Mouse (Mus musculus): ENCODE results near the gene Gm5901. TPM values are rescaled to one million over a fixed set of nuclear protein-coding genes. Genes with fewer than 3 reads are reported as not detected.
A peak's percentile ranks its signal among the peaks of the same experiment; 100 is the strongest.

Gm5901 gene
- polyA plus RNA-seq, 1 experiment from 2014 or later: not detected

DNA sequence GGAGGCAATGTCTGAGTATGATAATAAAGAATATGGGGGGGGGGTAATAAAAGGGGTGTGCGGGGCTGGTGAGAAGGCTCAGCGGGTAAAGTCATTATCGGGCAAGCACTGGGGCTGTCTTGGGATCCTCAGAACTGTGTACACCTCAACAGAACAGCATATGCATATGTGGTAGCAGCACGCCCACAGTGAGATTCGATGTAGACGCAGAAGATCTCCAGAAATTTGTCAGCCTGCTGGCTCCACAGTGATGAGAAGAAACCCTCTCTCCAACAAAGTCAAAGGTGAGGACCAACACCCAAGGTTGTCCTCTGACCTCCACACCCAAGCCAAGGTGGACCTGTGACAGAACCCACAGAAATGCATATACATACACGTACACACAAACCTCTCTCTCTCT is 41.7 kb downstream of the Gm5901 start:
- Histone ChIP-seq H3K4me1 (0 out of 2 replicates have a peak, but pooled peaks cover 5% of the 10 kb centered on the region), H3K27ac (no peak overlapping the region), H3K9me3 (no peaks in the 10 kb centered on the region), H3K4me3 (no peak overlapping the region), H3K27me3 (ENCODE audit: insufficient read depth, poor library complexity, severe bottlenecking) (no peaks in the 10 kb centered on the region), H3K36me3 (no peaks in the 10 kb centered on the region)
- WGBS: 88% methylated on average over 7 of the region's 7 CpGs
- no peak for DNase-seq (ENCODE audit: low spot score)

DNA sequence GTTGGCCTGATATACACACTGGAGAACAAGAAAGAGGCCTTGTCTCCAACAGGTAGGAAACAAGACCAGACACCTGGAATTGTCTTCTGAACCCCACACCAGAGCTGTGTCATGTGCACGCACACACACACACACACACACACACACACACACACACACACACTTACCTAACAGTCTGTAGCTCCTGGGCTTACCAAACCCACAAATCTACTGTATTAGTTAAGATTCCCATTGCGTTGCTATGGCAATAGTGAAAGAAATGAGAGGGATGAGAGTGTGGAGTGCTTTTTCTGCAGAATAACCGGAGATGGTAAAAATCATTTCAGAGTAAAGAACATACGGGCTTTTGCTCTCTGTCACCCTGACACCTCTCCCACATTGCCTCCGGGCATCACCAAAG is 43.3 kb downstream of the Gm5901 start:
- 0 out of 2 replicates have a peak, but pooled peaks cover 5% of the 10 kb centered on the region for H3K4me1 ChIP-seq
- 76% methylated on average over 5 of the region's 5 CpGs for WGBS

DNA sequence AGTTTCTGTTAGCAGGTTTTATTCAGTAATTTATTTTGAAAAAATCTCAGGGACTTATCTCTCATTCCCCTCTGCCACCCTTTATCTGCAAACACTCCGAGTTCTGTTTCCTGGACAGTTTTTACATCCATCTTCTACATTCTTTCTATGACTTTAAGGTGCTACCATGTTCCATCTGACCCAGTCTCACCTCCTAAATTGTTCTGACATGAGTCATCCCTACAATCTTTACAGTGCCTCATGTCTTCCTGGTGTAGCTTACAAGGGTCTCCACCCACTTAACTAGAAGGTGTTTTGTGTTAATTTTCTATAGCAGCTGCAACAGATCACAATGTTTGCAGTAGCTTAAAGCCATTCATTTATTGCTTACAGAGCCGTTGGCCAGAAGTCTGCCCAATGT is 46.1 kb downstream of the Gm5901 start:
- Histone ChIP-seq H3K9me3 (no peaks in the 10 kb centered on the region), H3K4me1 (peaks cover 15% of the 10 kb centered on the region), H3K36me3 (no peaks in the 10 kb centered on the region), H3K4me3 (no peak overlapping the region), H3K27ac (no peak overlapping the region), H3K27me3 (ENCODE audit: insufficient read depth, poor library complexity, severe bottlenecking) (peaks cover 31% of the 10 kb centered on the region)
- 42% methylated on average over 2 of the region's 2 CpGs for WGBS
- DNase-seq (ENCODE audit: low spot score): no peak

More for the DNA sequence above, 43.3 kb downstream of the Gm5901 start:
- Histone ChIP-seq H3K4me3 (no peak overlapping the region), H3K9me3 (no peaks in the 10 kb centered on the region), H3K27me3 (ENCODE audit: insufficient read depth, poor library complexity, severe bottlenecking) (peaks cover 4% of the 10 kb centered on the region; the same call in 1 of the 2 replicates), H3K36me3 (no peaks in the 10 kb centered on the region), H3K27ac (no peak overlapping the region)
- DNase-seq (ENCODE audit: low spot score): no peak

GRCm38 (mm10) chr7:105424368-105424767 is 49.5 kb downstream of the Gm5901 start:
- no peak overlapping the region for H3K4me3 ChIP-seq
- H3K9me3 ChIP-seq: no peaks in the 10 kb centered on the region
- no peak for DNase-seq (ENCODE audit: low spot score)
- peaks cover 20% of the 10 kb centered on the region for H3K4me1 ChIP-seq
- H3K36me3 ChIP-seq: no peaks in the 10 kb centered on the region
- whole genome bisulfite sequencing: 12% methylated on average over 5 of the region's 5 CpGs
- no peak overlapping the region for H3K27ac ChIP-seq
- peaks cover 63% of the 10 kb centered on the region for H3K27me3 ChIP-seq (ENCODE audit: insufficient read depth, poor library complexity, severe bottlenecking)

DNA sequence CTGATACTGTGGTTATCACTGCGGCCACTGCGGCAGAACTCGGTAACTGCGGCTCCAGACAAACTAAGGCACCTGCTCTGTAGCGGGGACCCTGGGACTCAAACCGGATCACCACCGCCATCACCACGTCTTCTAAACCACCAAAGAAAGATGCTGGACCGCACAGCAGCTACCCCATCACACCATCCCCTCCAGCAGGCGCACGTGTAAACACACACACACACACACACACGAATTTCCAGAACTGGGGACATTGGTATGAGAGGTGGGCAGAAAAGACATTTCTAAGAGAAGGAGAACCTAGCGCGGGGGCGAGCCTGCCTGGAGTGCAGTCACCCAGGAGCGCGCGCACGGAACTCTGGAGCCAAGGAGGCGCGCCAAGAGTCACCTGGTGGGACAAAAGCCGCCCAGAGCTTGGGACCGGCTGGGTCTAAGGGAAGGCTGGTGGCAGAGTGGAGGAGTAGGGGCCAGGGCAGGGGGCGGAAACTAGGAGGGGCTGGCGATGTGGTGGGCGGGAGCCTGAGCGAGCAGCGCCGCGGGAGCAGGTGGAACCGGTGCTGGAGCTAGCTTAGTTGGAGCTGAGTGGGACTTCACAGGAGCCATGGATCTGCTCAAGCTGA is 50.7 kb downstream of the Gm5901 start, which contains the start of gene Cckbr:
Gene Cckbr, plus strand, starts transcription at position 308 of the 620 bp plus-strand sequence.
- no peak for DNase-seq (ENCODE audit: low spot score)
- no peaks in the 10 kb centered on the region for H3K36me3 ChIP-seq

DNA sequence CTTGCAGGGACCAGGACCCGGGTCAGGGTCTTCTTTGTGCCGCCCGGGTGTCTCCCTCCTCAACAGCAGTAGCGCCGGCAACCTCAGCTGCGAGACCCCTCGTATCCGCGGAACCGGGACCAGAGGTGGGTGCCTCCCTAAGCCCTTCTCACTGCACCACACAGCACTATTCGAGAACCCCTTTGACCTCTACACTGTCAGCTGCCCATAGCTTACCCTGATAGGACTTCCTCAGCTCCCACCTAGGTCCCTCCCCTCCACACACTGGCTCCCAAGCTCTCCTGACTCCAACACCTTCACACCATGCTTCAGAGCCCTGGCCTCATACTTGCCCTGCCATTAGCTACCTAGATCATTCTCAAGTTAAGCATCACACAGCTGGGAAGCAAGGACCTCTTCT is 51.2 kb downstream of the Gm5901 start:
- Histone ChIP-seq H3K27me3 (ENCODE audit: insufficient read depth, poor library complexity, severe bottlenecking) (peaks cover 72% of the 10 kb centered on the region), H3K27ac (peak overlapping the region; percentile 30; the same call in 1 of the 2 replicates)
- 6% methylated on average over 11 of the region's 11 CpGs for WGBS

More for the DNA sequence above, 50.7 kb downstream of the Gm5901 start, which contains the start of gene Cckbr:
- H3K9me3 ChIP-seq: no peaks in the 10 kb centered on the region
- WGBS: 3% methylated on average over 31 of the region's 31 CpGs
- H3K4me1 ChIP-seq: peaks cover 20% of the 10 kb centered on the region
- peaks cover 68% of the 10 kb centered on the region for H3K27me3 ChIP-seq (ENCODE audit: insufficient read depth, poor library complexity, severe bottlenecking)
- peak within 1 kb of the TSS; percentile 30; the same call in 1 of the 2 replicates for H3K27ac ChIP-seq
- H3K4me3 ChIP-seq: peak within 1 kb of the TSS; percentile 63

More for the DNA sequence above, 51.2 kb downstream of the Gm5901 start:
- no peaks in the 10 kb centered on the region for H3K36me3 ChIP-seq
- H3K9me3 ChIP-seq: no peaks in the 10 kb centered on the region
- no peak for DNase-seq (ENCODE audit: low spot score)
- peaks cover 17% of the 10 kb centered on the region for H3K4me1 ChIP-seq
- peak overlapping the region; percentile 63 for H3K4me3 ChIP-seq

Other genes with a start within 250 kb of the Gm5901 start
- not detected in 2 replicates for gene Olfr683, start 228.0 kb upstream of the Gm5901 start, polyA plus RNA-seq (2016; fragmentation: Nextera tagmentation; extraction: Ambion mirVana)
- not detected in 2 replicates for gene Olfr684, start 211.4 kb upstream of the Gm5901 start, polyA plus RNA-seq (2016; fragmentation: Nextera tagmentation; extraction: Ambion mirVana)
- not detected in 2 replicates for gene Olfr685, start 189.0 kb upstream of the Gm5901 start, polyA plus RNA-seq (2016; fragmentation: Nextera tagmentation; extraction: Ambion mirVana)
- gene Olfr686, start 167.6 kb upstream of the Gm5901 start, polyA plus RNA-seq (2016; fragmentation: Nextera tagmentation; extraction: Ambion mirVana): not detected in 2 replicates
- not detected in 2 replicates for gene Olfr688, start 86.9 kb upstream of the Gm5901 start, polyA plus RNA-seq (2016; fragmentation: Nextera tagmentation; extraction: Ambion mirVana)
- gene Olfr689, start 63.9 kb upstream of the Gm5901 start, polyA plus RNA-seq (2016; fragmentation: Nextera tagmentation; extraction: Ambion mirVana): not detected in 2 replicates
- not detected in 2 replicates for gene Olfr690, start 40.9 kb upstream of the Gm5901 start, polyA plus RNA-seq (2016; fragmentation: Nextera tagmentation; extraction: Ambion mirVana)
- 0.14 TPM in 1 of 2 replicates, not detected in the other for gene Olfr691, start 32.8 kb upstream of the Gm5901 start, polyA plus RNA-seq (2016; fragmentation: Nextera tagmentation; extraction: Ambion mirVana)
- not detected in 2 replicates for gene Olfr692, start 6.8 kb upstream of the Gm5901 start, polyA plus RNA-seq (2016; fragmentation: Nextera tagmentation; extraction: Ambion mirVana)
- gene Fam160a2, start 25.0 kb downstream of the Gm5901 start, polyA plus RNA-seq (2016; fragmentation: Nextera tagmentation; extraction: Ambion mirVana): 37.6 and 44.4 TPM in 2 replicates
- gene Cnga4, start 29.5 kb downstream of the Gm5901 start, polyA plus RNA-seq (2016; fragmentation: Nextera tagmentation; extraction: Ambion mirVana): not detected in 2 replicates
- 0.09 and 0.31 TPM in 2 replicates for gene Cckbr, start 50.7 kb downstream of the Gm5901 start, polyA plus RNA-seq (2016; fragmentation: Nextera tagmentation; extraction: Ambion mirVana)
- gene Cavin3, start 107.3 kb downstream of the Gm5901 start, polyA plus RNA-seq (2016; fragmentation: Nextera tagmentation; extraction: Ambion mirVana): 67.0 and 74.0 TPM in 2 replicates
- gene Smpd1, start 179.3 kb downstream of the Gm5901 start, polyA plus RNA-seq (2016; fragmentation: Nextera tagmentation; extraction: Ambion mirVana): 39.9 and 60.4 TPM in 2 replicates
- gene Apbb1, start 206.6 kb downstream of the Gm5901 start, polyA plus RNA-seq (2016; fragmentation: Nextera tagmentation; extraction: Ambion mirVana): 68.6 and 70.6 TPM in 2 replicates
- gene Hpx, start 225.1 kb downstream of the Gm5901 start, polyA plus RNA-seq (2016; fragmentation: Nextera tagmentation; extraction: Ambion mirVana): 0.43 and 7.4 TPM in 2 replicates

Data from heart, embryonic 10.5 days (tissue).